In the genomic region with DNA sequence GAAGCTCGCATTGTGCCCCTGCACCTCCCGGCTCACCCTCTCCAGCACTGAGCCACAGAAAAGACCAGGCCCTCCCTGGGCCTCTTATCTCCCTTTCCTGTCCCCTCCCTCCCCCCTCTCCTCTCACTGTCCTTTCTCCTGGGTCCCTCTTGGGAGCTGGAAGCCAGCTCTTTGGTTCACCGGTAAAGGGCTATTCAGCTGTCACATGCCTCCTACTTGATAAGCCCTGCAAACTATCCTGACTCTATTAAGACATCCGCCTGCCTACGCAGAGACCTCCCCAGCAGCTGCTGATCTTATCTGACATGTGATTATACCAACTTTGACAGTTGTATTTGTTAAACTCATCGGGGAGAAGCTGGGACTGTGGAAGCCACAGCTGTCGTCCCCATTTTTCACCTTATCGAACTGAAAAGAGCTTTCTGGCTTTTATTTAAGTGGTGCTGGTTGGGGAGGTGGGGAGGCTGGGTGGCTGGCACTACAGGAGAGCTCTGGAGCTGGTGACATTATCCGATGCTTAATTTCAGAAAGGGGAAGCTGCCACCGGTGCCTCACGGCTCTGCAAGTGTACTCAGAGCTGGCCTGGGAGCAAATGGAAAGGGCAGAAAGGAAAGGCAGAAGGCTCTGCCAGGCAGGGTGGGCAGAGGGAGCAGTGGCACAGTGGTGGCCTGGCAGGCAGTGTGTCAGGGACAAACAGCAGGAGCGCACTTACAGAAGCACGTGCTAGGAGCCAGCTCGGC, we compare ENCODE assay signal across 9 mouse cellular contexts. TPM values are rescaled to one million over a fixed set of nuclear protein-coding genes. Genes with fewer than 3 reads are reported as not detected.
DNase-seq lines count a peak whose midpoint lies in the region; ATAC-seq and TF ChIP-seq lines count a peak whose summit lies in the region.
"Had no signal": no experiment of that assay in that cellular context is flagged by ENCODE, and none has a peak within 500 bp of the region (broad histone marks: within the 10 kb centered on the region; RNA-seq: fewer than 3 reads in every experiment).

No protein-coding gene starts in this region.

- no peak for TF ChIP-seq CTCF in midbrain, postnatal 0 days (IDR thresholded peaks at IDR 0.05)

- 82% methylated on average over 14 of the region's 14 CpGs for WGBS in midbrain, embryonic 10.5 days
- WGBS in midbrain, postnatal 0 days = 42% methylated on average over 14 of the region's 14 CpGs
- 20% methylated on average over 14 of the region's 14 CpGs for WGBS in heart, embryonic 15.5 days
- 20% methylated on average over 14 of the region's 14 CpGs for WGBS in liver, embryonic 15.5 days (ENCODE audit: insufficient replicate concordance)

- H3K9ac ChIP-seq in midbrain, postnatal 0 days (replicated peaks; ENCODE audit: low read length, poor library complexity, severe bottlenecking) = no peak overlapping the region
- peak overlapping the region; percentile 1; the same call in 1 of the 2 replicates for H3K9ac ChIP-seq in heart, embryonic 15.5 days
- 0 out of 2 replicates have a peak overlapping the region, but pooled peaks have one; percentile 10 for H3K9ac ChIP-seq in liver, embryonic 15.5 days

- H3K27me3 ChIP-seq in midbrain, embryonic 10.5 days (ENCODE audit: low read depth, poor library complexity, severe bottlenecking) = no peaks in the 10 kb centered on the region
- H3K27me3 ChIP-seq in midbrain, postnatal 0 days (ENCODE audit: insufficient read depth, low read length) = no peaks in the 10 kb centered on the region
- no peaks in the 10 kb centered on the region for H3K27me3 ChIP-seq in heart, embryonic 15.5 days
- H3K27me3 ChIP-seq in liver, embryonic 15.5 days = no peaks in the 10 kb centered on the region

- no peak for DNase-seq in midbrain, embryonic 10.5 days (ENCODE audit: low spot score)
- no peak for DNase-seq in midbrain, postnatal 0 days (ENCODE audit: low spot score)
- peak; percentile 35 to 51 for DNase-seq in thymus, postnatal 36 days
- no peak for DNase-seq in urinary bladder, postnatal 14 days (ENCODE audit: low spot score)
- no peak for DNase-seq in adrenal gland, postnatal 4 days (ENCODE audit: low spot score in 2 of 2)
- DNase-seq: adrenal gland, postnatal 25 days had no signal

- no peak overlapping the region for H3K4me2 ChIP-seq in midbrain, postnatal 0 days (ENCODE audit: low read depth, low read length, poor library complexity, severe bottlenecking)
- peak overlapping the region; percentile 38 for H3K4me2 ChIP-seq in heart, embryonic 15.5 days
- H3K4me2 ChIP-seq in liver, embryonic 15.5 days = peak overlapping the region; percentile 35; the same call in 1 of the 2 replicates

- no peak overlapping the region for H3K4me3 ChIP-seq in midbrain, embryonic 10.5 days
- no peak overlapping the region for H3K4me3 ChIP-seq in midbrain, postnatal 0 days (ENCODE audit: low read depth, low read length)
- no peak overlapping the region for H3K4me3 ChIP-seq in heart, embryonic 15.5 days
- no peak overlapping the region for H3K4me3 ChIP-seq in liver, embryonic 15.5 days (replicated peaks)

- no peaks in the 10 kb centered on the region for H3K9me3 ChIP-seq in midbrain, embryonic 10.5 days (replicated peaks)
- no peaks in the 10 kb centered on the region for H3K9me3 ChIP-seq in midbrain, postnatal 0 days (ENCODE audit: low read length)
- H3K9me3 ChIP-seq in heart, embryonic 15.5 days (replicated peaks) = no peaks in the 10 kb centered on the region
- no peaks in the 10 kb centered on the region for H3K9me3 ChIP-seq in liver, embryonic 15.5 days (replicated peaks)

- no peak for ATAC-seq in midbrain, postnatal 0 days (ENCODE audit: low FRiP score)
- peak; percentile 81 for ATAC-seq in heart, embryonic 15.5 days (replicated peaks; ENCODE audit: insufficient number of reproducible peaks, insufficient read depth, low FRiP score, low read depth)
- peak; percentile 66 for ATAC-seq in liver, embryonic 15.5 days (ENCODE audit: insufficient read depth)

- peaks cover 30% of the 10 kb centered on the region for H3K4me1 ChIP-seq in midbrain, embryonic 10.5 days
- 0 out of 2 replicates have a peak, but pooled peaks cover 3% of the 10 kb centered on the region for H3K4me1 ChIP-seq in midbrain, postnatal 0 days (ENCODE audit: insufficient read depth, low read length)
- H3K4me1 ChIP-seq in heart, embryonic 15.5 days (replicated peaks) = peaks cover 43% of the 10 kb centered on the region
- peaks cover 22% of the 10 kb centered on the region for H3K4me1 ChIP-seq in liver, embryonic 15.5 days (replicated peaks)

- H3K36me3 ChIP-seq in midbrain, embryonic 10.5 days = peaks cover 80% of the 10 kb centered on the region
- peaks cover 53% of the 10 kb centered on the region for H3K36me3 ChIP-seq in midbrain, postnatal 0 days (ENCODE audit: insufficient read depth, low read length)
- H3K36me3 ChIP-seq in heart, embryonic 15.5 days = peaks cover 31% of the 10 kb centered on the region
- peaks cover 39% of the 10 kb centered on the region for H3K36me3 ChIP-seq in liver, embryonic 15.5 days (replicated peaks)

- peak overlapping the region; percentile 13; the same call in 1 of the 2 replicates for H3K27ac ChIP-seq in midbrain, embryonic 10.5 days (replicated peaks)
- H3K27ac ChIP-seq in midbrain, postnatal 0 days (ENCODE audit: low read depth, low read length) = no peak overlapping the region
- H3K27ac ChIP-seq in heart, embryonic 15.5 days = peak overlapping the region; percentile 83
- peak overlapping the region; percentile 57 for H3K27ac ChIP-seq in liver, embryonic 15.5 days (replicated peaks)

RNA-seq across cellular contexts. Expression of gene Nmt1, which starts 29.2 kb away (rescaled TPM):
- 57.3 and 61.8 TPM in 2 replicates for polyA plus RNA-seq in midbrain, embryonic 10.5 days (2016; fragmentation: Nextera tagmentation; extraction: Ambion mirVana)
- 48.6 and 56.3 TPM in 2 replicates for total RNA-seq in midbrain, postnatal 0 days (2014; rRNA removed)
- 39.1 and 40.5 TPM in 2 replicates for polyA plus RNA-seq in midbrain, postnatal 0 days (2015; fragmentation: Nextera tagmentation; extraction: Ambion mirVana)
- 39.1 and 47.8 TPM in 2 replicates for polyA plus RNA-seq in heart, embryonic 15.5 days (2015; fragmentation: Nextera tagmentation; extraction: Ambion mirVana)
- polyA plus RNA-seq in liver, embryonic 15.5 days (2015; fragmentation: Nextera tagmentation; extraction: Ambion mirVana) = 32.4 and 36.7 TPM in 2 replicates
- total RNA-seq in adrenal gland, postnatal 4 days (2021) = 10 to 100 TPM; 77.3 to 79.8 TPM

RNA-seq across cellular contexts. Expression of gene Dcakd, which starts 29.4 kb away (rescaled TPM):
- 265 and 287 TPM in 2 replicates for polyA plus RNA-seq in midbrain, embryonic 10.5 days (2016; fragmentation: Nextera tagmentation; extraction: Ambion mirVana)
- total RNA-seq in midbrain, postnatal 0 days (2014; rRNA removed) = 154 and 191 TPM in 2 replicates
- 165 and 173 TPM in 2 replicates for polyA plus RNA-seq in midbrain, postnatal 0 days (2015; fragmentation: Nextera tagmentation; extraction: Ambion mirVana)
- polyA plus RNA-seq in heart, embryonic 15.5 days (2015; fragmentation: Nextera tagmentation; extraction: Ambion mirVana) = 64.8 and 89.4 TPM in 2 replicates
- polyA plus RNA-seq in liver, embryonic 15.5 days (2015; fragmentation: Nextera tagmentation; extraction: Ambion mirVana) = 28.7 and 30.0 TPM in 2 replicates
- 100 to 1,000 TPM; 114 to 126 TPM for total RNA-seq in adrenal gland, postnatal 4 days (2021)

RNA-seq across cellular contexts. Expression of gene C1ql1, which starts 52.3 kb away (rescaled TPM):
- 3.0 and 5.8 TPM in 2 replicates for polyA plus RNA-seq in midbrain, embryonic 10.5 days (2016; fragmentation: Nextera tagmentation; extraction: Ambion mirVana)
- 45.6 and 52.8 TPM in 2 replicates for total RNA-seq in midbrain, postnatal 0 days (2014; rRNA removed)
- polyA plus RNA-seq in midbrain, postnatal 0 days (2015; fragmentation: Nextera tagmentation; extraction: Ambion mirVana) = 15.8 and 16.9 TPM in 2 replicates
- 0.47 and 0.61 TPM in 2 replicates for polyA plus RNA-seq in heart, embryonic 15.5 days (2015; fragmentation: Nextera tagmentation; extraction: Ambion mirVana)
- polyA plus RNA-seq in liver, embryonic 15.5 days (2015; fragmentation: Nextera tagmentation; extraction: Ambion mirVana) = 0.08 TPM in 2 replicates
- total RNA-seq in adrenal gland, postnatal 4 days (2021) = 10 to 100 TPM; 52.6 to 56.8 TPM
- total RNA-seq: heart, postnatal 36 days had no signal

Comparison
In these comparisons a context has a peak if more than half of its experiments do, and no peak if none do; other contexts are left out.
1. DNase-seq: peak in thymus, postnatal 36 days (2 of 2); none in midbrain, embryonic 10.5 days (single experiment), midbrain, postnatal 0 days (single experiment), urinary bladder, postnatal 14 days (single experiment) and adrenal gland, postnatal 4 days (0 of 2).